Mouse (Mus musculus) stomach, embryonic 14.5 days (tissue): ENCODE measurements at regions not wholly inside any gene's neighbourhood (a gene's known extent, or its start where the extent isn't known, plus 50 kb on each side); places are given as distances from the start of the nearest gene placed in this dataset.

Experiments used
- ATAC-seq: fragments of 200-750 bp; cut with Nextera tagmentation; 2 replicates; pipeline ENCODE4 v1.8.0; 2017; ENCODE audit warnings: low read depth, moderate TSS enrichment; ENCODE audit not compliant: insufficient number of reproducible peaks, insufficient read depth, low FRiP score
- H3K27ac ChIP-seq: fragments of 300-500 bp; sonication (generic); 2 replicates; pipeline ENCODE4 v1.5.1; 2014; ENCODE audit warnings: mild to moderate bottlenecking, low read length, moderate library complexity, mixed read lengths
- H3K27me3 ChIP-seq: fragments of 300-500 bp; sonication (generic); 2 replicates; pipeline ENCODE4 v1.6.1; 2014; ENCODE audit warnings: low read length, control low read depth, mixed read lengths; ENCODE audit not compliant: control insufficient read depth, insufficient read depth
- H3K36me3 ChIP-seq: fragments of 300-500 bp; sonication (generic); 2 replicates; pipeline ENCODE4 v1.6.1; 2014; ENCODE audit warnings: mild to moderate bottlenecking, control low read depth, low read length, moderate library complexity, mixed read lengths; ENCODE audit not compliant: control insufficient read depth, insufficient read depth
- H3K4me1 ChIP-seq: fragments of 300-500 bp; sonication (generic); 2 replicates; pipeline ENCODE4 v1.6.1; 2014; ENCODE audit warnings: low read length, control low read depth, mixed read lengths; ENCODE audit not compliant: control insufficient read depth, insufficient read depth
- H3K4me2 ChIP-seq: fragments of 300-500 bp; sonication (generic); replicated peaks from 2 replicates; pipeline ENCODE4 v1.6.1; 2014; ENCODE audit warnings: low read depth, low read length, control low read depth
- H3K4me3 ChIP-seq: fragments of 300-500 bp; sonication (generic); 2 replicates; pipeline ENCODE4 v1.5.1; 2014; ENCODE audit warnings: low read depth, low read length, control low read depth
- H3K9ac ChIP-seq: fragments of 300-500 bp; sonication (generic); replicated peaks from 2 replicates; pipeline ENCODE4 v1.6.1; 2014; ENCODE audit warnings: low read depth, mild to moderate bottlenecking, control low read depth, low read length, moderate library complexity, mixed read lengths
- H3K9me3 ChIP-seq: fragments of 300-500 bp; sonication (generic); 2 replicates; pipeline ENCODE4 v1.6.1; 2016; ENCODE audit warnings: low read depth, low read length, control low read depth; ENCODE audit not compliant: control insufficient read depth
- WGBS: fragments of 180-500 bp; shearing (Covaris S2); extraction: QIAGEN DNeasy Blood & Tissue Kit; methylation state at CpG from one replicate; pipeline ENCODE4 v1.1.7; 2014; 5-methylcytosine and 5-hydroxymethylcytosine counted together

DNA sequence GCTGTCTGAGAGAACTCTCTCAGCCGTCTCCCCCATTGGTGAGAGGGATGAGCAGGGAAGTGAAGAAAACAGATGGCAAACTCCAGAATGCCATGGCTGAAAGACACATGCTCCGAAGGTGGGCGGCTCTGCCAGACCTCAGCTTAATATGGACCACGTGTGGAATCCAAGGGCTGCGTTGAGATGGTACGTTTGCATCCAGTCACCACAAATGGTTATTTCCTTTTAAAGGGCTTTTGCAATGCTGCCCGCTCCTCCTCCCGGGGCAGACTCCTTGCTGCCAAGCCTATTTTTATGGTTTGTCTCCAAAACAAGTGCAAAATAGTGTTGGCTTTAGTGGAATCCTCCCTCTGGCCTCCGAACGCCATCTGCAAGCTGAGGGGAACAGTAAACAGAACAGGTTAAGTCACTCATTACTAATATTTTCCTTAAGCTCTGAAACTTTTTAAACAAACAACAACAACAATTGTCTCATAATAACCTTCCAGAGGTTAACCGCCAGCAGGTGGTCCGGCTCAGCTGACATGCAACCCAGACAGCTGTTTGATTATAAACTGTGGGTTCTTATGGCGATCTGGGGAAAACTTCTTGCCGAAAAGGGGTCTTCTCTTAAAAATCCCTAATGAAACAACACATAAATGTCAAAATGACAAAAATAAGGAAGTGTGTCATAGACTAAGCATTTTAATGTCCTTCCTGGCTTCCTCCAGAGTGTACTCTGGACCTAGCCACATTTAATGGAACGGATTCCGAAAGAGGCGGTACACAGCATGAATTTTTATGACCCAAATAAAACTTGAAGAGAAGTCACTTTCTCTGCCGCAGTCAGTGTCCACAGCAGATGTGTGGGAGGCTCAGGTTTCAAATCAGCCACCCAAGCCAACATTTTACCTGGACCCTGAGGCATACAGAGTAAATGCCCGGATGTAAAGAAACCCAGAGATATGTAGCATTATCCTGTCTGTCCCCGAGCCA lies 405.3 kb upstream of the Meis1 start:
- no peak for ATAC-seq
- Histone ChIP-seq H3K4me2 (peak overlapping the region; percentile 8), H3K27me3 (no peaks in the 10 kb centered on the region), H3K27ac (no peak overlapping the region), H3K36me3 (no peaks in the 10 kb centered on the region), H3K4me1 (no peaks in the 10 kb centered on the region; the same call in 1 of the 2 replicates), H3K4me3 (no peak overlapping the region), H3K9me3 (no peaks in the 10 kb centered on the region), H3K9ac (no peak overlapping the region)
- WGBS: 45% methylated on average over 20 of the region's 20 CpGs

- Histone ChIP-seq H3K27me3 (no peaks in the 10 kb centered on the region), H3K4me3 (no peak overlapping the region), H3K36me3 (no peaks in the 10 kb centered on the region), H3K4me1 (no peaks in the 10 kb centered on the region; the same call in 1 of the 2 replicates), H3K9me3 (no peaks in the 10 kb centered on the region), H3K9ac (no peak overlapping the region), H3K27ac (no peak overlapping the region), H3K4me2 (no peak overlapping the region)
- no peak for ATAC-seq
- WGBS: 88% methylated on average over 1 of the region's 1 CpGs
These were observed 408.8 kb upstream of the Meis1 start for GRCm38 (mm10) chr11:19427559-19427958.

- Histone ChIP-seq H3K36me3 (no peaks in the 10 kb centered on the region), H3K9me3 (no peaks in the 10 kb centered on the region), H3K9ac (no peak overlapping the region), H3K4me1 (no peaks in the 10 kb centered on the region), H3K27me3 (no peaks in the 10 kb centered on the region), H3K4me3 (no peak overlapping the region), H3K4me2 (no peak overlapping the region), H3K27ac (no peak overlapping the region)
- WGBS: 79% methylated on average over 13 of the region's 13 CpGs
- ATAC-seq: no peak
These were observed 415.2 kb upstream of the Meis1 start for GRCm38 (mm10) chr11:19433680-19434619.

GRCm38 (mm10) chr11:19438385-19438784 lies 419.6 kb upstream of the Meis1 start:
- no peak overlapping the region for H3K9ac ChIP-seq
- ATAC-seq: no peak
- no peak overlapping the region for H3K4me2 ChIP-seq
- no peaks in the 10 kb centered on the region for H3K4me1 ChIP-seq
- no peak overlapping the region for H3K27ac ChIP-seq
- H3K36me3 ChIP-seq: no peaks in the 10 kb centered on the region
- no peaks in the 10 kb centered on the region for H3K27me3 ChIP-seq
- no peak overlapping the region for H3K4me3 ChIP-seq
- H3K9me3 ChIP-seq: no peaks in the 10 kb centered on the region
- WGBS: 90% methylated on average over 5 of the region's 5 CpGs

GRCm38 (mm10) chr11:19441936-19442335 lies 423.2 kb upstream of the Meis1 start:
- H3K4me2 ChIP-seq: no peak overlapping the region
- H3K4me3 ChIP-seq: no peak overlapping the region
- no peaks in the 10 kb centered on the region for H3K27me3 ChIP-seq
- H3K36me3 ChIP-seq: no peaks in the 10 kb centered on the region
- no peak for ATAC-seq
- 85% methylated on average over 4 of the region's 4 CpGs for WGBS
- no peak overlapping the region for H3K9ac ChIP-seq
- no peaks in the 10 kb centered on the region for H3K4me1 ChIP-seq
- no peak overlapping the region for H3K27ac ChIP-seq
- no peaks in the 10 kb centered on the region for H3K9me3 ChIP-seq

DNA sequence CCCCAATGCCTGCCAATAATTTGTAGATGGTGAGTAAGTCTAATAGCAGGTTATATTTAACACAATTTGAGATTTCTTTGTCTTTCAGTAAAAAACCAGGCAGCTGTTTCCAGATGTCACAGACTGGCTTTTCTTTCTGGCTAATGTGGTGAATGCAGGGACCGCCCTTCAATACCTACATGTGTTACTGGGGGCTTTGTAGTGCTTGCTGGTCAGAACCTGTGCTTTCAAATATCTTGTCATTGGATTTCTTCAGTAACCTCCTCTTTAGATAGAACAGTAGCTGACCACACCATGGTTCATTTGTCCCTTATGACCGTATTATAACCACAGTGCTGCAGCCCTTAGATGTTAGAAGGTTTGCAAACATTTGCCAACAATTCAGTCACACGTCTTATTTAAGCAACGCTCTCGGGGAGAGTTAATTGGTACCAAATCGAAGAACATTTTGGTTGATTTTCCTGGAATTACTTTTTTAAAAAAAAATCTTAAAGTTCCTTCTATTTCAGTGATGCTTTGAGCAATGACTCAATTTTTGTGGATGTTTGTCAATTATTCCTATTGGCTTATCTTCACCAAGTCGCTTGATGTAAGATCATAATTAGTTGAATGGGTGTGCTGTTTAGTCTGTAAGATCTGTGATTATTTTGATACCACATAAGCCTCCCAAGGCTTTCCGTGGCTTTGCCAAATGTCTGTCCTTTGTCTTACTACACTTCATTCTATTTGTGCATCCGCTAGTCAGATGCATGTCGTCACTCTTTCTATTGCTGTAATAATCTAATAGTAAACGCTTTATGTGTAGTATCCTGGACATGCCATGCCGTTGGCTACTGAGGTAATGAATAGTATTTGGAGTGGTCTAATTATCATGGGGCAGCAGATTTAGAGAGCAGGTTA lies 436.9 kb upstream of the Meis1 start:
- no peaks in the 10 kb centered on the region for H3K9me3 ChIP-seq
- no peak overlapping the region for H3K4me3 ChIP-seq
- H3K9ac ChIP-seq: no peak overlapping the region
- no peak for ATAC-seq
- H3K27ac ChIP-seq: no peak overlapping the region
- no peak overlapping the region for H3K4me2 ChIP-seq
- H3K36me3 ChIP-seq: no peaks in the 10 kb centered on the region
- no peaks in the 10 kb centered on the region for H3K4me1 ChIP-seq
- no peaks in the 10 kb centered on the region for H3K27me3 ChIP-seq
- WGBS: 85% methylated on average over 12 of the region's 12 CpGs

DNA sequence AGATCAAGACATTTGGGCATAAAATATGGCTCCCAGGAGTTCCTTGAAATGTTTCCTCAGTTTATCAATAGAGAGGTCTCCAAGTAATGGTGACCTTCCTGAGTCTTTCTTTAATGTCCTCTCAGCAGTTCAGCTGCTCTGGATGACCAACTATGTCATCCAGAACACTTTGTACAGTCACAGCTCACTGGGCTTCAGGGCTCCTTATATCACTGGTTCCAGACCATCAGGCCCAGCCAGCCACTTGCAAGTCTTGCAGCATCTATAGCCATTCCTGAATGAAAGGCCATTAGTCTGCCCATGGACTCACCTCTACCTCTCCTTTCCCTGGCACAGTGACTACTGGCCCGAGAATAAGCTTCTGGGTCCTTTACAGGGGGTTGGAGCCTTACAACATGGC lies 437.8 kb upstream of the Meis1 start:
- no peak for ATAC-seq

More for the DNA sequence above, 437.8 kb upstream of the Meis1 start:
- Histone ChIP-seq H3K27me3 (no peaks in the 10 kb centered on the region), H3K9ac (no peak overlapping the region), H3K9me3 (no peaks in the 10 kb centered on the region), H3K4me2 (no peak overlapping the region), H3K36me3 (no peaks in the 10 kb centered on the region), H3K4me1 (no peaks in the 10 kb centered on the region), H3K4me3 (no peak overlapping the region), H3K27ac (no peak overlapping the region)
- WGBS: 83% methylated on average over 1 of the region's 1 CpGs
